15 mouse cellular contexts compared by ENCODE assay signal in the genomic region with DNA sequence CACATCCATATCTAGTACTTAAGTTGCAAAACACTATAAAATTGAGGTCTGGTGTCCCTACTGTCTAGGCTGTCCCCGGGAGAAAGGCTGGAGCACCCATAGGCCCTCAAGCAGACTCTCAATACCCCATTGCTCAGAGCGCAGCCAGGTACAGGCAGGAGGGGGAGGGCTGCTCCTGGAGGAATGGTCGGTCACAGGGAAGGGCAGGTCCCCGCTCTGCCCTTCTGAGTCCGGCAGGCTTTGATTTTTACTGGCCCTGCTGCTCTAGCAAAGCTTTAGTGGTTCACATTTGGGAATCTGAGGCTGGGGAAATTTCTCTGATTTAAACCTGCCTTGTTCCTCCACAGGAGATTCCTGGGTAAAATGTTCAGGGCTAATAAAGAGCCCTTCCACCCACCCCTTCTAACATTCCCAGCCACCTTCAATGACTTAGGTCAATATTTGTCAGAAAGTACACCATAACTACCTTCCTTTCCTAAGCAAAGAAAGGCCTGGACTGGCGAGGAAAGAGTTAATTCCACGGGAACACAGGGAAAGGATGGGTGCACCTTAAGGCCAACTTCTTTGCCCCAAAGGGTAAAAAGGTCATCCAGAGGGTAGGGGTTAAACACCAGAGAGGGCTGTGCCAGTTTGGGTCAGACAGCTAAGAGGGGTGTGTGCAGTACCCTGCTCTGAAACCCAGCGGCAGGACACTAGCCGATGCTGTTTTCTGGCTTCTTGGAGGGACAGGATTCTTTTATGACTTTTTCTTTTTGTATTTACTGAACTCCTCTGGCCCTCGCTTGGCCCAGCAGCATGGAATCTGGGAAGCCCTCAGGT. TPM values are rescaled to one million over a fixed set of nuclear protein-coding genes. Genes with fewer than 3 reads are reported as not detected.
A peak's percentile ranks its signal among the peaks of the same experiment; 100 is the strongest.
DNase-seq lines count a peak whose midpoint lies in the region; ATAC-seq and TF ChIP-seq lines count a peak whose summit lies in the region.
"Had no signal": no experiment of that assay in that cellular context is flagged by ENCODE, and none has a peak within 500 bp of the region (broad histone marks: within the 10 kb centered on the region; RNA-seq: fewer than 3 reads in every experiment).

No protein-coding gene starts in this region.

- H3K9ac ChIP-seq in intestine, embryonic 14.5 days (ENCODE audit: low read length): no peak overlapping the region
- H3K9ac ChIP-seq in intestine, embryonic 16.5 days (ENCODE audit: low read depth, low read length): no peak overlapping the region
- H3K9ac ChIP-seq in limb, embryonic 11.5 days (ENCODE audit: low read length): peak overlapping the region; percentile 27; the same call in 1 of the 2 replicates
- H3K9ac ChIP-seq: midbrain, embryonic 12.5 days had no signal

- WGBS in intestine, embryonic 14.5 days: 13% methylated on average over 10 of the region's 10 CpGs
- 20% methylated on average over 10 of the region's 10 CpGs for WGBS in intestine, embryonic 16.5 days
- WGBS in limb, embryonic 11.5 days: 4% methylated on average over 10 of the region's 10 CpGs

- no peaks in the 10 kb centered on the region for H3K9me3 ChIP-seq in intestine, embryonic 14.5 days (ENCODE audit: control insufficient read depth, low read length)
- no peaks in the 10 kb centered on the region for H3K9me3 ChIP-seq in intestine, embryonic 16.5 days (ENCODE audit: control insufficient read depth, low read length)
- no peaks in the 10 kb centered on the region for H3K9me3 ChIP-seq in limb, embryonic 11.5 days (ENCODE audit: control insufficient read depth, low read length)
- H3K9me3 ChIP-seq: midbrain, embryonic 12.5 days had no signal

- H3K4me3 ChIP-seq in intestine, embryonic 14.5 days (ENCODE audit: low read depth, low read length): no peak overlapping the region
- H3K4me3 ChIP-seq in intestine, embryonic 16.5 days (ENCODE audit: low read length): no peak overlapping the region
- peak overlapping the region; percentile 54 for H3K4me3 ChIP-seq in testis, adult 2 months (ENCODE audit: control insufficient read depth, low read depth, low read length)
- peak overlapping the region; percentile 3; the same call in 1 of the 2 replicates for H3K4me3 ChIP-seq in limb, embryonic 11.5 days (ENCODE audit: low read depth, low read length)

- intact Hi-C loops in gastrocnemius, postnatal 36 days (cut with DNase I): no loop called here

- no peak overlapping the region for H3K27ac ChIP-seq in intestine, embryonic 14.5 days (ENCODE audit: low read depth)
- H3K27ac ChIP-seq in intestine, embryonic 16.5 days (ENCODE audit: low read length): no peak overlapping the region
- no peak overlapping the region for H3K27ac ChIP-seq in testis, adult 2 months (ENCODE audit: control insufficient read depth, insufficient read depth, low read depth, low read length)
- H3K27ac ChIP-seq in limb, embryonic 11.5 days (replicated peaks; ENCODE audit: low read depth, low read length): peak overlapping the region; percentile 73
- H3K27ac ChIP-seq: midbrain, embryonic 12.5 days had no signal

- DNase-seq in intestine, embryonic 14.5 days (ENCODE audit: low spot score): no peak
- DNase-seq in testis, postnatal 10 days (ENCODE audit: low spot score): no peak
- DNase-seq in limb, embryonic 11.5 days (ENCODE audit: low spot score): peak; percentile 50
- no peak for DNase-seq in gastrocnemius, postnatal 36 days
- DNase-seq in gastrocnemius, adult 8-10 months (ENCODE audit: low spot score in 2 of 2): no peak
- DNase-seq: kidney, adult 2 months; layer of hippocampus, adult 9-11 months; right cerebral cortex, postnatal 25 days had no signal

- H3K27me3 ChIP-seq in intestine, embryonic 14.5 days (replicated peaks; ENCODE audit: control insufficient read depth, insufficient read depth, low read length): peaks cover 100% of the 10 kb centered on the region
- peaks cover 97% of the 10 kb centered on the region for H3K27me3 ChIP-seq in intestine, embryonic 16.5 days (replicated peaks; ENCODE audit: control insufficient read depth, insufficient read depth, low read length)
- H3K27me3 ChIP-seq in testis, adult 2 months (ENCODE audit: control insufficient read depth, insufficient read depth, low read length): peaks cover 3% of the 10 kb centered on the region
- H3K27me3 ChIP-seq in limb, embryonic 11.5 days (ENCODE audit: control insufficient read depth, insufficient read depth, low read length): peaks cover 37% of the 10 kb centered on the region

- no peak for TF ChIP-seq CTCF in testis, adult 2 months (IDR thresholded peaks at IDR 0.05; ENCODE audit: control insufficient read depth, insufficient read depth, insufficient replicate concordance, low read depth, low read length)

- ATAC-seq in intestine, embryonic 14.5 days (replicated peaks; ENCODE audit: low FRiP score, low TSS enrichment, low read depth): no peak
- ATAC-seq in intestine, embryonic 16.5 days: no peak
- ATAC-seq in limb, embryonic 11.5 days (ENCODE audit: insufficient number of reproducible peaks, low FRiP score, low TSS enrichment, low read depth): no peak

- no peaks in the 10 kb centered on the region for H3K36me3 ChIP-seq in intestine, embryonic 14.5 days (ENCODE audit: control insufficient read depth, insufficient read depth, low read length)
- H3K36me3 ChIP-seq in intestine, embryonic 16.5 days (ENCODE audit: control insufficient read depth, insufficient read depth, low read length): no peaks in the 10 kb centered on the region
- H3K36me3 ChIP-seq in testis, adult 2 months (ENCODE audit: control insufficient read depth, insufficient read depth, low read length): no peaks in the 10 kb centered on the region
- no peaks in the 10 kb centered on the region for H3K36me3 ChIP-seq in limb, embryonic 11.5 days (ENCODE audit: control insufficient read depth, insufficient read depth, low read length)
- H3K36me3 ChIP-seq: midbrain, embryonic 12.5 days had no signal

- peaks cover 31% of the 10 kb centered on the region for H3K4me1 ChIP-seq in intestine, embryonic 14.5 days (replicated peaks; ENCODE audit: control insufficient read depth, insufficient read depth, low read length)
- peaks cover 44% of the 10 kb centered on the region for H3K4me1 ChIP-seq in intestine, embryonic 16.5 days (ENCODE audit: control insufficient read depth, insufficient read depth, low read length)
- peaks cover 59% of the 10 kb centered on the region for H3K4me1 ChIP-seq in testis, adult 2 months (ENCODE audit: control insufficient read depth, insufficient read depth, low read length)
- H3K4me1 ChIP-seq in limb, embryonic 11.5 days (ENCODE audit: control insufficient read depth, insufficient read depth, low read length): peaks cover 90% of the 10 kb centered on the region

- H3K4me2 ChIP-seq in intestine, embryonic 14.5 days (ENCODE audit: low read length): peak overlapping the region; percentile 49; the same call in 1 of the 2 replicates
- no peak overlapping the region for H3K4me2 ChIP-seq in intestine, embryonic 16.5 days (ENCODE audit: low read depth, low read length)
- H3K4me2 ChIP-seq in limb, embryonic 11.5 days (ENCODE audit: low read depth, severe bottlenecking): peak overlapping the region; percentile 57; the same call in 1 of the 2 replicates

- no peak for TF ChIP-seq POLR2A in testis, adult 2 months (IDR thresholded peaks at IDR 0.05; ENCODE audit: control insufficient read depth, low read depth, low read length)

RNA-seq across cellular contexts. Expression of a gene that starts 2.7 kb away (rescaled TPM):
- 1.4 and 1.9 TPM in 2 replicates for polyA plus RNA-seq in intestine, embryonic 14.5 days (2014; fragmentation: Nextera tagmentation; extraction: Ambion mirVana)
- 1.6 and 1.7 TPM in 2 replicates for polyA plus RNA-seq in intestine, embryonic 16.5 days (2015; fragmentation: Nextera tagmentation; extraction: Ambion mirVana)
- 126 and 137 TPM in 2 replicates for polyA plus RNA-seq in testis, adult 2 months (2012; rRNA removed)
- polyA plus RNA-seq in limb, embryonic 11.5 days (2014; fragmentation: Nextera tagmentation; extraction: Ambion mirVana): 85.8 and 102 TPM in 2 replicates
- total RNA-seq in gastrocnemius, postnatal 36 days (2021): 1 to 10 TPM; 3.4 to 3.8 TPM
- total RNA-seq in gastrocnemius, adult 8-10 months (2022): 1 to 10 TPM; 1.1 to 2.5 (median 2.3) TPM
- total RNA-seq: common myeloid progenitor, adult 5-6 weeks; granulocyte monocyte progenitor cell, adult 5-6 weeks; liver, adult 2 months; neutrophil, adult 5-6 weeks had no signal
- polyA plus RNA-seq: liver, adult 2 months had no signal

RNA-seq across cellular contexts. Expression of a gene that starts 3.1 kb away (rescaled TPM):
- 3.7 and 5.1 TPM in 2 replicates for polyA plus RNA-seq in intestine, embryonic 14.5 days (2014; fragmentation: Nextera tagmentation; extraction: Ambion mirVana)
- 2.9 and 3.3 TPM in 2 replicates for polyA plus RNA-seq in intestine, embryonic 16.5 days (2015; fragmentation: Nextera tagmentation; extraction: Ambion mirVana)
- 62.6 and 62.9 TPM in 2 replicates for polyA plus RNA-seq in testis, adult 2 months (2012; rRNA removed)
- polyA plus RNA-seq in limb, embryonic 11.5 days (2014; fragmentation: Nextera tagmentation; extraction: Ambion mirVana): 20.0 and 20.8 TPM in 2 replicates
- not detected for total RNA-seq in gastrocnemius, postnatal 36 days (2021)
- total RNA-seq in gastrocnemius, adult 8-10 months (2022): not detected
- total RNA-seq: common myeloid progenitor, adult 5-6 weeks; granulocyte monocyte progenitor cell, adult 5-6 weeks; liver, adult 2 months; neutrophil, adult 5-6 weeks had no signal
- polyA plus RNA-seq: liver, adult 2 months had no signal

RNA-seq across cellular contexts. Expression of a gene that starts 13.5 kb away (rescaled TPM):
- polyA plus RNA-seq in intestine, embryonic 14.5 days (2014; fragmentation: Nextera tagmentation; extraction: Ambion mirVana): 19.5 and 21.2 TPM in 2 replicates
- 21.2 and 21.5 TPM in 2 replicates for polyA plus RNA-seq in intestine, embryonic 16.5 days (2015; fragmentation: Nextera tagmentation; extraction: Ambion mirVana)
- polyA plus RNA-seq in testis, adult 2 months (2012; rRNA removed): 3.6 and 4.8 TPM in 2 replicates
- polyA plus RNA-seq in limb, embryonic 11.5 days (2014; fragmentation: Nextera tagmentation; extraction: Ambion mirVana): 18.9 and 21.7 TPM in 2 replicates
- 1 to 10 TPM; 6.8 to 7.5 TPM for total RNA-seq in gastrocnemius, postnatal 36 days (2021)
- 1 to 10 TPM; 6.6 to 9.7 (median 7.5) TPM for total RNA-seq in gastrocnemius, adult 8-10 months (2022)

RNA-seq across cellular contexts. Expression of a gene that starts 16.3 kb away (rescaled TPM):
- 130 and 136 TPM in 2 replicates for polyA plus RNA-seq in intestine, embryonic 14.5 days (2014; fragmentation: Nextera tagmentation; extraction: Ambion mirVana)
- polyA plus RNA-seq in intestine, embryonic 16.5 days (2015; fragmentation: Nextera tagmentation; extraction: Ambion mirVana): 130 and 137 TPM in 2 replicates
- 23.9 and 26.9 TPM in 2 replicates for polyA plus RNA-seq in testis, adult 2 months (2012; rRNA removed)
- polyA plus RNA-seq in limb, embryonic 11.5 days (2014; fragmentation: Nextera tagmentation; extraction: Ambion mirVana): 126 and 138 TPM in 2 replicates
- total RNA-seq in gastrocnemius, postnatal 36 days (2021): 100 to 1,000 TPM; 126 to 128 TPM
- 100 to 1,000 TPM; 175 to 196 (median 181) TPM for total RNA-seq in gastrocnemius, adult 8-10 months (2022)

RNA-seq across cellular contexts. Expression of a gene that starts 20.3 kb away (rescaled TPM):
- polyA plus RNA-seq in intestine, embryonic 14.5 days (2014; fragmentation: Nextera tagmentation; extraction: Ambion mirVana): 1,195 and 1,247 TPM in 2 replicates
- 991 TPM in 2 replicates for polyA plus RNA-seq in intestine, embryonic 16.5 days (2015; fragmentation: Nextera tagmentation; extraction: Ambion mirVana)
- 768 and 853 TPM in 2 replicates for polyA plus RNA-seq in testis, adult 2 months (2012; rRNA removed)
- polyA plus RNA-seq in limb, embryonic 11.5 days (2014; fragmentation: Nextera tagmentation; extraction: Ambion mirVana): 926 and 927 TPM in 2 replicates
- 100 to 1,000 TPM; 787 to 802 TPM for total RNA-seq in gastrocnemius, postnatal 36 days (2021)
- 100 to 1,000 TPM; 794 to 918 (median 839) TPM for total RNA-seq in gastrocnemius, adult 8-10 months (2022)

Comparison
In these comparisons a context has a peak if more than half of its experiments do, and no peak if none do; other contexts are left out.
1. H3K4me3 ChIP-seq: peak in testis, adult 2 months (single experiment) and limb, embryonic 11.5 days (single experiment); none in intestine, embryonic 14.5 days (single experiment) and intestine, embryonic 16.5 days (single experiment).
2. RNA of a gene that starts 2.7 kb away (polyA plus RNA-seq): 126 to 137 TPM in testis, adult 2 months and 85.8 to 102 TPM in limb, embryonic 11.5 days; 1.6 to 1.7 TPM in intestine, embryonic 16.5 days and 1.4 to 1.9 TPM in intestine, embryonic 14.5 days; every median in the first group is over 10 times any median in the second.